Mouse (Mus musculus): ENCODE data around the gene Gm12216. TPM values are rescaled to one million over a fixed set of nuclear protein-coding genes. Genes with fewer than 3 reads are reported as not detected.

Gene Gm12216
- polyA plus RNA-seq, 2 experiments = 0.14 to 0.15 TPM

- Histone ChIP-seq H3K9ac (replicated peaks) (no peak overlapping the region), H3K27me3 (ENCODE audit: control insufficient read depth, insufficient read depth, low read length) (peaks cover 15% of the 10 kb centered on the region), H3K27ac (no peak overlapping the region), H3K4me3 (ENCODE audit: insufficient read depth in 1 of 2, low read depth in 2 of 2, low read length in 2 of 2) (no peak overlapping the region), H3K4me1 (replicated peaks; ENCODE audit: control insufficient read depth in 2 of 2, insufficient read depth in 2 of 2, low read length in 1 of 2) (peaks cover 0 to 12% of the 10 kb centered on the region in 2 experiments; a peak in 3 of 4 replicates), H3K36me3 (replicated peaks; ENCODE audit: control insufficient read depth, insufficient read depth, low read depth) (no peaks in the 10 kb centered on the region), H3K4me2 (ENCODE audit: low read depth) (no peak overlapping the region), H3K9me3 (ENCODE audit: control insufficient read depth, low read length) (no peaks in the 10 kb centered on the region)
- DNase-seq (ENCODE audit: low read depth in 3 of 3, low spot score in 3 of 3) (no peak), ATAC-seq (ENCODE audit: insufficient read depth) (no peak)
- 64% methylated on average over 13 of the region's 13 CpGs for WGBS (ENCODE audit: insufficient replicate concordance)
- TF ChIP-seq EP300 (IDR thresholded peaks at IDR 0.05; ENCODE audit: low read depth) (no peak), CTCF (IDR thresholded peaks at IDR 0.05; ENCODE audit: low read depth) (no peak)
Measured at GRCm38 (mm10) chr11:53768422-53769184, 90.5 kb downstream of the Gm12216 start.

DNA sequence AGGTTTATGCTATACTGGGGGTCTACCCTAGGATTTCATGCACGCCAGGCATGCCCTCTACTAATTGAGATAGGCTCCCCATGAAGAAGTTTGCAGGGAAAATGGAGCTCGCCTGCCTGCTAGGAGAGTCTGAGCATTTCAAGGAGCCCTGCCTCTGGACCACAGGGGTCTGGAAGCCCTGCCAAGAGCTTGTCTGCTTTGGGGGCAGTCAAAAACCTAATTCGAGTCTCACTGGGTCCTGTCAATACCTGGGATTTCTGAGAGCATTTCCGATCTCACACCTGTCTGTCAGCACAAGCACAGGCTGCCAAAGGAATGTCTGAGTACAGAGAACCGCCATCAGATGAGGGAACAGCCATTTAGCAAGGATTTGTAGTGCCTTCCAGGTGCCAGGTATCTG lies 94.5 kb downstream of the Gm12216 start:
- DNase-seq (ENCODE audit: low read depth in 3 of 3, low spot score in 3 of 3) (no peak), ATAC-seq (ENCODE audit: insufficient read depth) (no peak)
- Histone ChIP-seq H3K9me3 (ENCODE audit: control insufficient read depth, low read length) (no peaks in the 10 kb centered on the region), H3K27ac (no peak overlapping the region), H3K4me1 (replicated peaks; ENCODE audit: control insufficient read depth in 2 of 2, insufficient read depth in 2 of 2, low read length in 1 of 2) (peaks cover 0 to 24% of the 10 kb centered on the region in 2 experiments; a peak in 3 of 4 replicates), H3K4me3 (ENCODE audit: insufficient read depth in 1 of 2, low read depth in 2 of 2, low read length in 2 of 2) (no peak overlapping the region), H3K9ac (replicated peaks) (no peak overlapping the region), H3K4me2 (ENCODE audit: low read depth) (no peak overlapping the region), H3K27me3 (ENCODE audit: control insufficient read depth, insufficient read depth, low read length) (no peaks in the 10 kb centered on the region; the same call in 1 of the 2 replicates), H3K36me3 (replicated peaks; ENCODE audit: control insufficient read depth, insufficient read depth, low read depth) (no peaks in the 10 kb centered on the region)
- WGBS (ENCODE audit: insufficient replicate concordance) = 51% methylated on average over 5 of the region's 5 CpGs
- TF ChIP-seq EP300 (IDR thresholded peaks at IDR 0.05; ENCODE audit: low read depth) (no peak), CTCF (IDR thresholded peaks at IDR 0.05; ENCODE audit: low read depth) (no peak)

DNA sequence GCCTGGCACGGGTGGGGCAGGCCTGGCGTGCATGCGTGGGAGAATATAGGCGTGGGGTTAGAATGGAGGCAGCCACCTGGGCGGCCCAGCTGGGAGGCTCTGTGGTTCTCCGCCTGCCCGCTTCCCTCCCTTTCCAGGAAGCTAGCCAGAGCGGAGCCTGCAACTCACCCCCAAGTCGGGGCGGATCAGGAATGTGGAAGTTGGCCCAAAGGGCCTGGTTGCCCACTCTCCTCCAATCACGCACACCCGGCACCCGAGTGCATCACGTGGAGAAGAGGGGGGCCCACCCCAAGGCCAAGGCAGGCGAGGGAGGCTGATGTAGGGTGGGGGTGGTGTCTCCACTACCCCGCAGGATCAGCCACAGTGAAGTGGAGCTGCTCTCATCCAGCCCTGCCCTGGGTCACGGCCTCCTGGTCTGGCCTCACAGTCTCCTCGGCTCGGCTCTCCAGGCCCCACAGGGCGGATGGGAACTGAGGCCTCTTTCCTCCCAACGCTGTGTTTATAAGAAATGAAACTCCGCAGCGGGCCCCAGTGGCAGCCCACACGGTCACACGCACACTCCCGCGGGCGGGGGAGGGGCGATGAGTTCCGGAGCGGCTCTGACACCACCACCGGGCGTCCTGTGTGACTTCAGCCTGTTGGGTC lies 95.4 kb downstream of the Gm12216 start:
- peak overlapping the region; percentile 40 to 43 for H3K4me3 ChIP-seq (ENCODE audit: insufficient read depth in 1 of 2, low read depth in 2 of 2, low read length in 2 of 2)
- under 1% methylated on average over 32 of the region's 33 CpGs for WGBS (ENCODE audit: insufficient replicate concordance)
- no peaks in the 10 kb centered on the region; the same call in 1 of the 2 replicates for H3K27me3 ChIP-seq (ENCODE audit: control insufficient read depth, insufficient read depth, low read length)
- peak; percentile 71 for ATAC-seq (ENCODE audit: insufficient read depth)
- peak overlapping the region; percentile 36; the same call in 1 of the 2 replicates for H3K9ac ChIP-seq (replicated peaks)
- peaks cover 0 to 18% of the 10 kb centered on the region in 2 experiments; a peak in 3 of 4 replicates for H3K4me1 ChIP-seq (replicated peaks; ENCODE audit: control insufficient read depth in 2 of 2, insufficient read depth in 2 of 2, low read length in 1 of 2)
- TF ChIP-seq EP300 (IDR thresholded peaks at IDR 0.05; ENCODE audit: low read depth) (no peak), CTCF (IDR thresholded peaks at IDR 0.05; ENCODE audit: low read depth) (peak; percentile 45)
- no peak overlapping the region for H3K27ac ChIP-seq
- no peaks in the 10 kb centered on the region for H3K9me3 ChIP-seq (ENCODE audit: control insufficient read depth, low read length)
- peak; percentile 31 to 56 (median 35) for DNase-seq (ENCODE audit: low read depth in 3 of 3, low spot score in 3 of 3)
- H3K4me2 ChIP-seq (ENCODE audit: low read depth) = peak overlapping the region; percentile 65
- no peaks in the 10 kb centered on the region for H3K36me3 ChIP-seq (replicated peaks; ENCODE audit: control insufficient read depth, insufficient read depth, low read depth)

- peak; percentile 10; the same call in 1 of the 2 replicates for ATAC-seq (ENCODE audit: insufficient read depth)
- Histone ChIP-seq H3K4me1 (replicated peaks; ENCODE audit: control insufficient read depth in 2 of 2, insufficient read depth in 2 of 2, low read length in 1 of 2) (peaks cover 0 to 18% of the 10 kb centered on the region in 2 experiments; a peak in 3 of 4 replicates), H3K9ac (replicated peaks) (no peak overlapping the region), H3K4me3 (ENCODE audit: insufficient read depth in 1 of 2, low read depth in 2 of 2, low read length in 2 of 2) (peak overlapping the region; percentile 40 to 43), H3K27me3 (ENCODE audit: control insufficient read depth, insufficient read depth, low read length) (no peaks in the 10 kb centered on the region; the same call in 1 of the 2 replicates), H3K27ac (no peak overlapping the region), H3K36me3 (replicated peaks; ENCODE audit: control insufficient read depth, insufficient read depth, low read depth) (no peaks in the 10 kb centered on the region), H3K9me3 (ENCODE audit: control insufficient read depth, low read length) (no peaks in the 10 kb centered on the region), H3K4me2 (ENCODE audit: low read depth) (peak overlapping the region; percentile 65)
- TF ChIP-seq CTCF (IDR thresholded peaks at IDR 0.05; ENCODE audit: low read depth) (no peak), EP300 (IDR thresholded peaks at IDR 0.05; ENCODE audit: low read depth) (no peak)
- WGBS (ENCODE audit: insufficient replicate concordance) = 1% methylated on average over 23 of the region's 23 CpGs
- DNase-seq (ENCODE audit: low read depth in 3 of 3, low spot score in 3 of 3) = peak in 1 of 3 experiments; percentile 24
Measured at GRCm38 (mm10) chr11:53762827-53763495, 96.1 kb downstream of the Gm12216 start.

Data from liver, embryonic 14.5 days (tissue).